Mouse (Mus musculus) liver, embryonic 12.5 days (tissue): ENCODE data around the gene Zfp704. TPM values are rescaled to one million over a fixed set of nuclear protein-coding genes. Genes with fewer than 3 reads are reported as not detected.

Experiments used
- ATAC-seq: fragments of 200-750 bp; cut with Nextera tagmentation; 2 replicates; pipeline ENCODE4 v1.8.0; 2017; ENCODE audit warnings: moderate number of reproducible peaks, mild to moderate bottlenecking, moderate library complexity
- H3K27ac ChIP-seq: fragments of 300-500 bp; sonication (generic); 2 replicates; pipeline ENCODE4 v1.5.1; 2016; ENCODE audit warnings: mild to moderate bottlenecking
- H3K27me3 ChIP-seq: fragments of 300-500 bp; sonication (generic); replicated peaks from 2 replicates; pipeline ENCODE4 v1.6.1; 2016; ENCODE audit warnings: mild to moderate bottlenecking, moderate library complexity
- H3K36me3 ChIP-seq: fragments of 300-500 bp; sonication (generic); 2 replicates; pipeline ENCODE4 v1.6.1; 2016; ENCODE audit warnings: mild to moderate bottlenecking, moderate library complexity
- H3K4me1 ChIP-seq: fragments of 300-500 bp; sonication (generic); 2 replicates; pipeline ENCODE4 v1.6.1; 2016
- H3K4me2 ChIP-seq: fragments of 300-500 bp; sonication (generic); 2 replicates; pipeline ENCODE4 v1.6.1; 2016; ENCODE audit warnings: mild to moderate bottlenecking, moderate library complexity
- H3K4me3 ChIP-seq: fragments of 300-500 bp; sonication (generic); 2 replicates; pipeline ENCODE4 v1.5.1; 2016; ENCODE audit warnings: mild to moderate bottlenecking, moderate library complexity
- H3K9ac ChIP-seq: fragments of 300-500 bp; sonication (generic); 2 replicates; pipeline ENCODE4 v1.6.1; 2016; ENCODE audit warnings: mild to moderate bottlenecking, moderate library complexity
- H3K9me3 ChIP-seq: fragments of 300-500 bp; sonication (generic); replicated peaks from 2 replicates; pipeline ENCODE4 v1.6.1; 2016; ENCODE audit warnings: mild to moderate bottlenecking, moderate library complexity
- WGBS: fragments of 180-500 bp; shearing (Covaris S2); methylation state at CpG from one replicate; pipeline ENCODE4 v1.1.7; 2016; ENCODE audit not compliant: insufficient replicate concordance; 5-methylcytosine and 5-hydroxymethylcytosine counted together
- polyA plus RNA-seq: library from polyadenylated mRNA; unstranded; fragments of >200 nt; fragmentation: Nextera tagmentation; extraction: Ambion mirVana; gene quantifications from 2 replicates; pipeline ENCODE4 v1.2.1, GENCODE M21; 2016

The Zfp704 gene
- polyA plus RNA-seq, 1 experiment from 2014 or later = 1.8 TPM

DNA sequence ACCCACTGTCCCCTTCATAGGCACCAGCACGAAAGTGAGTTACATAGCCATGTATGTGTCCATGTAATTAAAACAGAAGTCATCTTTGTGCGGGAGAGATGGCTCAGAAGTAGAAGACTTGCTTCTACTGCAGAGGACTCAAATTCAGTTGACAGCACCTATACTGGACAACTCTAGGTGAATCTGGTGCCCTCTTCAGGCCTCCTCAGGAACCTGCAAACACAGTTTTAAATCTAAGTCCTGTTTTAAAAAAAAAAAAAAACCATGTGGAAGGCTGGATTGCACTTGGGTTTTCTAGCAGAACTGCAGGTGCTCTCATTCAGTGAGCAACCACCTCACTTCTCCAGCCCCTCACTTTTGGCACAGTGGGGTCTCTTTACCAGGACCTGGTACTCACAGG lies 16.1 kb downstream of the Zfp704 start:
- no peak overlapping the region for H3K9ac ChIP-seq
- no peak overlapping the region for H3K27ac ChIP-seq
- H3K36me3 ChIP-seq = no peaks in the 10 kb centered on the region
- H3K9me3 ChIP-seq = no peaks in the 10 kb centered on the region
- 46% methylated on average over 2 of the region's 2 CpGs for WGBS
- H3K4me1 ChIP-seq = peaks cover 23% of the 10 kb centered on the region
- H3K4me2 ChIP-seq = no peak overlapping the region
- peak; percentile 46; the same call in 1 of the 2 replicates for ATAC-seq
- no peak overlapping the region for H3K4me3 ChIP-seq
- H3K27me3 ChIP-seq = no peaks in the 10 kb centered on the region

DNA sequence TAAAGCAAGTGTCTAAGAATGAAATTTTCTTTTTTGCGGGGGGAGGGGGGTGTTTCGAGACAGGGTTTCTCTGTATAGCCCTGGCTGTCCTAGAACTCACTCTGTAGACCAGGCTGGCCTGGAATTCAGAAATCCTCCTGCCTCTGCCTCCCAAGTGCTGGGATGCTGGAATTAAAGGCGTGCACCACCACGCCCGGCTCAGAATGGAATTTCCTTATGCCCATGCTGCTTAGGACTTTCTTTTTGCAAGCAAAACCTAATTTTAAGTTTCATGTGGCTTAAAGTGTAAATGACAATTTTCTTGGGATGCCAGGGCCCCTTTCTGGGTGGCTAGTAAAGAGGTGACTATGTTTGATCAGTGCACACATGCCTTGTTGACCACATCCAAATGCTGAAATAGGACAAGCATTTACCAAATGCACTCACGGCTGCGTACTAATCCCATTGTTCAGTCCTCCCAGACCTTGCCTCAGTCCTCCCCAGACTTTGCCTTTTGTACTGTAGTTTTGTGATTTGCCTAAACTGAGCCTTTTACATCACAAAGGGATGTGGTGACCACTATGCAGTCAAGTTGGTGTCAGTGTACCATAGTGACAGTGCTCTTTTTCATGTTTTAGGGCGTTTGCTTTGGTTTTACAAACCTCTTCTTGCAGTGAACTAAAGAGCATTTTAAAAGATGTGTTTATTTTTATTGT lies 18.3 kb downstream of the Zfp704 start:
- no peak overlapping the region for H3K4me2 ChIP-seq
- peaks cover 10% of the 10 kb centered on the region for H3K4me1 ChIP-seq
- WGBS = 85% methylated on average over 8 of the region's 8 CpGs
- H3K9ac ChIP-seq = no peak overlapping the region
- H3K4me3 ChIP-seq = no peak overlapping the region
- peaks cover 3% of the 10 kb centered on the region; the same call in 1 of the 2 replicates for H3K36me3 ChIP-seq
- no peaks in the 10 kb centered on the region for H3K27me3 ChIP-seq
- H3K9me3 ChIP-seq = no peaks in the 10 kb centered on the region
- ATAC-seq = no peak
- H3K27ac ChIP-seq = no peak overlapping the region

GRCm38 (mm10) chr3:9588635-9589034 lies 21.2 kb downstream of the Zfp704 start:
- ATAC-seq = no peak
- H3K9me3 ChIP-seq = no peaks in the 10 kb centered on the region
- peaks cover 6% of the 10 kb centered on the region; the same call in 1 of the 2 replicates for H3K36me3 ChIP-seq
- WGBS = 82% methylated on average over 4 of the region's 4 CpGs
- H3K27ac ChIP-seq = no peak overlapping the region
- H3K9ac ChIP-seq = no peak overlapping the region
- H3K4me2 ChIP-seq = no peak overlapping the region
- no peak overlapping the region for H3K4me3 ChIP-seq
- peaks cover 24% of the 10 kb centered on the region for H3K4me1 ChIP-seq
- no peaks in the 10 kb centered on the region for H3K27me3 ChIP-seq

GRCm38 (mm10) chr3:9587304-9587703 lies 22.6 kb downstream of the Zfp704 start:
- Histone ChIP-seq H3K4me3 (no peak overlapping the region), H3K36me3 (peaks cover 6% of the 10 kb centered on the region; the same call in 1 of the 2 replicates), H3K27ac (no peak overlapping the region), H3K4me2 (no peak overlapping the region), H3K4me1 (peaks cover 37% of the 10 kb centered on the region), H3K27me3 (no peaks in the 10 kb centered on the region), H3K9me3 (no peaks in the 10 kb centered on the region), H3K9ac (no peak overlapping the region)
- WGBS = 87% methylated on average over 7 of the region's 7 CpGs
- no peak for ATAC-seq

- H3K27me3 ChIP-seq = no peaks in the 10 kb centered on the region
- H3K4me2 ChIP-seq = peak overlapping the region; percentile 42
- no peak overlapping the region for H3K4me3 ChIP-seq
- peak overlapping the region; percentile 80 for H3K27ac ChIP-seq
- H3K4me1 ChIP-seq = peaks cover 64% of the 10 kb centered on the region
- 35% methylated on average over 2 of the region's 2 CpGs for WGBS
- peaks cover 6% of the 10 kb centered on the region; the same call in 1 of the 2 replicates for H3K36me3 ChIP-seq
- no peaks in the 10 kb centered on the region for H3K9me3 ChIP-seq
- H3K9ac ChIP-seq = peak overlapping the region; percentile 56
- ATAC-seq = peak; percentile 73
These were observed 26.4 kb downstream of the Zfp704 start for GRCm38 (mm10) chr3:9583516-9583915.

DNA sequence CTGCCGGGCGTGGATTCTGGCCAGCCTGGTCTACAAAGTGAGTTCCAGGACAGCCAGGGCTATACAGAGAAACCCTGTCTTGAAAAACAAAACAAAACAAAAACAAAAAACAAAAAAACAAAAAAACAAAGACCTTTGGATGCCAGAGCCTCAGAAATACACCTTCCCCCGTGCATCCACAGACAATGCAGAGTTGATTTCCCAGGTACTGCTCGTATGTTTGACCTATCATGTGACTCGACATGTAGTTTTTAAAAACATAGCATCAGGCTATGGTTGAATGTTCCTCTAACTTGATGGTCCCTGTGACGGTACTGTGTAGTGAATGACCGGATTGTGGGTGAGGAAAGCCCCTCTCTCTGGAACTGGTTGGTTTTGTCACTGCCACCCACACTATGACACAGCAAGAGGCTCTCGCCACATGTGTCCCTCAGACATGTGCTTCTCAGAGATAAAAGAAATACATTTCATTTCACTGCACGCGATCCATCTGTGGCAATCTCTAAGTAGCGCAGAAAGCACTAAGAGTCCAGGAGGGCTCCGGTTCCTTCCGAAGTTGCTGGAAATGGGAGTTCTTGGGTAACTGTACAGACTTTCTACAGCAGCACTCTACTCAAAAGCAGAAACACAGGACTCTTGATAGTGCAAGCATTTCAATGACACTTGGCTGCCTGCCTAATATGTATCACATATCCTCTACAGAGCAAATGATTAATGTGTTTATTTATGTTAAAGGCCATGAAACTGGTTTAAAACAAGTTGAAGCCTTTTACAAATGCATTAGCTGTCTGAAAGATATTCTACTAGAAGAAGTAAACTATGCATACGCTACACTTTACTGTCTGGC lies 28.7 kb downstream of the Zfp704 start:
- no peaks in the 10 kb centered on the region for H3K36me3 ChIP-seq
- 0 out of 2 replicates have a peak overlapping the region, but pooled peaks have one; percentile 9 for H3K4me3 ChIP-seq
- 39% methylated on average over 14 of the region's 14 CpGs for WGBS
- H3K27me3 ChIP-seq = no peaks in the 10 kb centered on the region
- ATAC-seq = peak; percentile 94
- peak overlapping the region; percentile 35; the same call in 1 of the 2 replicates for H3K9ac ChIP-seq
- peak overlapping the region; percentile 93 for H3K27ac ChIP-seq
- H3K9me3 ChIP-seq = no peaks in the 10 kb centered on the region
- H3K4me1 ChIP-seq = peaks cover 83% of the 10 kb centered on the region
- H3K4me2 ChIP-seq = peak overlapping the region; percentile 52

- Histone ChIP-seq H3K9ac (no peak overlapping the region), H3K36me3 (no peaks in the 10 kb centered on the region), H3K27ac (peak overlapping the region; percentile 53; the same call in 1 of the 2 replicates), H3K4me1 (peaks cover 84% of the 10 kb centered on the region), H3K27me3 (no peaks in the 10 kb centered on the region), H3K4me3 (no peak overlapping the region), H3K9me3 (no peaks in the 10 kb centered on the region), H3K4me2 (no peak overlapping the region)
- no peak for ATAC-seq
- WGBS = 72% methylated on average over 3 of the region's 3 CpGs
These were observed 29.8 kb downstream of the Zfp704 start for GRCm38 (mm10) chr3:9580102-9580501.

DNA sequence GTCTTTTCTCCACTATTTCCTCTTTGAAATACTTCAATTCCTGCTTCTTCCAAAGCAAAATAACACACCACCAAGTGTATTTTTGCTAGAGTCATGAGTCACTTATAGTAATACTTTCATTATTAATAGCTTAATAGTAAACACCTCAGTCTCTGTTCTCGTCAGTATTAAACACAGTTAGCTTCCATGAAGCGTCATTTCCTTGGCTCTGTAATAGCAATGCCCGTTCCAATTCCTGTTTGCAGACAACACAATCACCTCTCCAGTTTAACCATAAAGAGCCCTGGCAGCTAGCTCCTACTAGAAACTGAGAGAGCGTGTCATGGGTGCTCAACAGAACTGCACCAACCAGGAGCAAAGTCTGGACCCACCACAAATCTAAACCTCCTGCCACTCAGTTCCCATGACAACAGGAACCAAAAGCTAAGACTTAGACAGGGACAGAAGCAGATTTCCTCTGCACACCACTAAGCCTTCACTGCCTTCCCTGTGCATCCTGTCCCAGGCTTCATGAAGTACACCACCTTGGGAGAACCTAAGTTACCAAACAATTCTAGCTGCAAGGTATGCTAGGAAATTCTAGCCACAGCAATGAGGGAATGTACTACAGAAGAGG lies 30.7 kb downstream of the Zfp704 start:
- H3K4me2 ChIP-seq = no peak overlapping the region
- no peaks in the 10 kb centered on the region for H3K27me3 ChIP-seq
- peak overlapping the region; percentile 18; the same call in 1 of the 2 replicates for H3K9ac ChIP-seq
- H3K27ac ChIP-seq = peak overlapping the region; percentile 53
- H3K9me3 ChIP-seq = no peaks in the 10 kb centered on the region
- no peak for ATAC-seq
- no peak overlapping the region for H3K4me3 ChIP-seq
- H3K4me1 ChIP-seq = peaks cover 85% of the 10 kb centered on the region
- 67% methylated on average over 4 of the region's 4 CpGs for WGBS
- no peaks in the 10 kb centered on the region for H3K36me3 ChIP-seq

- no peak overlapping the region for H3K27ac ChIP-seq
- no peak overlapping the region for H3K4me3 ChIP-seq
- H3K4me2 ChIP-seq = no peak overlapping the region
- H3K4me1 ChIP-seq = peaks cover 85% of the 10 kb centered on the region
- H3K36me3 ChIP-seq = no peaks in the 10 kb centered on the region
- 78% methylated on average over 4 of the region's 4 CpGs for WGBS
- no peaks in the 10 kb centered on the region for H3K27me3 ChIP-seq
- no peaks in the 10 kb centered on the region for H3K9me3 ChIP-seq
- no peak overlapping the region for H3K9ac ChIP-seq
- ATAC-seq = no peak
These were observed 33.0 kb downstream of the Zfp704 start for GRCm38 (mm10) chr3:9576872-9577271.

- peak; percentile 59 for ATAC-seq
- Histone ChIP-seq H3K4me3 (no peak overlapping the region), H3K27ac (peak overlapping the region; percentile 57), H3K36me3 (no peaks in the 10 kb centered on the region), H3K9ac (peak overlapping the region; percentile 22; the same call in 1 of the 2 replicates), H3K4me2 (peak overlapping the region; percentile 40), H3K27me3 (no peaks in the 10 kb centered on the region), H3K4me1 (peaks cover 73% of the 10 kb centered on the region), H3K9me3 (no peaks in the 10 kb centered on the region)
- WGBS = 48% methylated on average over 8 of the region's 8 CpGs
These were observed 35.6 kb downstream of the Zfp704 start for GRCm38 (mm10) chr3:9574305-9574704.

- peak; percentile 69 for ATAC-seq
- WGBS = 40% methylated on average over 6 of the region's 6 CpGs
- no peak overlapping the region for H3K4me3 ChIP-seq
- no peaks in the 10 kb centered on the region for H3K36me3 ChIP-seq
- H3K27me3 ChIP-seq = no peaks in the 10 kb centered on the region
- H3K27ac ChIP-seq = peak overlapping the region; percentile 68
- no peak overlapping the region for H3K9ac ChIP-seq
- peaks cover 66% of the 10 kb centered on the region for H3K4me1 ChIP-seq
- H3K9me3 ChIP-seq = no peaks in the 10 kb centered on the region
- no peak overlapping the region for H3K4me2 ChIP-seq
These were observed 36.3 kb downstream of the Zfp704 start for GRCm38 (mm10) chr3:9573581-9573980.
